Mouse (Mus musculus) frontal cortex, postnatal 25 days (tissue): ENCODE data around the gene Gamt.
A peak's percentile ranks its signal among the peaks of the same experiment; 100 is the strongest.

Experiments
- DNase-seq, 2 experiments: peaks; one replicate each; pipeline ENCODE4 v3.0.0; 2022; ENCODE audit warnings: low spot score in 2 of 2

Gene Gamt

GRCm38 (mm10) chr10:80285222-80286070 lies 24.6 kb upstream of the Gamt start:
- no peak for DNase-seq

- no peak for DNase-seq
These were observed 21.9 kb upstream of the Gamt start for GRCm38 (mm10) chr10:80282481-80283441.

- no peak for DNase-seq
These were observed 21.1 kb upstream of the Gamt start for GRCm38 (mm10) chr10:80281921-80282371.

GRCm38 (mm10) chr10:80281304-80281703 lies 20.5 kb upstream of the Gamt start:
- no peak for DNase-seq

- no peak for DNase-seq
These were observed 18.5 kb upstream of the Gamt start for GRCm38 (mm10) chr10:80279273-80279672.

GRCm38 (mm10) chr10:80278390-80278789 lies 17.6 kb upstream of the Gamt start:
- DNase-seq: no peak

GRCm38 (mm10) chr10:80276238-80276637 lies 15.4 kb upstream of the Gamt start:
- no peak for DNase-seq

GRCm38 (mm10) chr10:80273847-80274246 lies 13.0 kb upstream of the Gamt start:
- no peak for DNase-seq

GRCm38 (mm10) chr10:80271870-80272585 lies 11.2 kb upstream of the Gamt start:
- no peak for DNase-seq

- no peak for DNase-seq
These were observed 10.5 kb upstream of the Gamt start for GRCm38 (mm10) chr10:80271186-80271843.

- DNase-seq: no peak
These were observed 9.9 kb upstream of the Gamt start for GRCm38 (mm10) chr10:80270734-80271181.

- no peak for DNase-seq
These were observed 9.3 kb upstream of the Gamt start for GRCm38 (mm10) chr10:80270099-80270498.

- no peak for DNase-seq
These were observed 4.3 kb upstream of the Gamt start for GRCm38 (mm10) chr10:80265149-80265486.

- peak; percentile 97 for DNase-seq
These were observed 3.7 kb upstream of the Gamt start for GRCm38 (mm10) chr10:80264341-80265148.

- DNase-seq: no peak
These were observed 2.1 kb upstream of the Gamt start for GRCm38 (mm10) chr10:80262776-80263365.

GRCm38 (mm10) chr10:80262169-80262568 lies 1.4 kb upstream of the Gamt start:
- DNase-seq: no peak

- DNase-seq: peak; percentile 72 to 73
These were observed 765 bp upstream of the Gamt start for GRCm38 (mm10) chr10:80261585-80261968.

GRCm38 (mm10) chr10:80259861-80260641 lies 761 bp downstream of the Gamt start:
- peak; percentile 45 to 52 for DNase-seq

- no peak for DNase-seq
These were observed 1.4 kb downstream of the Gamt start for GRCm38 (mm10) chr10:80259463-80259805.
